Mouse (Mus musculus) midbrain, embryonic 10.5 days (tissue): Measurements from ENCODE around the gene Nudt8. TPM values are rescaled to one million over a fixed set of nuclear protein-coding genes. Genes with fewer than 3 reads are reported as not detected.

ENCODE experiments used
- DNase-seq: peaks from one replicate; pipeline ENCODE4 v3.0.0-alpha.2; 2017; ENCODE audit warnings: low spot score
- H3K27ac ChIP-seq: fragments of 300-500 bp; sonication (generic); replicated peaks from 2 replicates; pipeline ENCODE4 v1.5.1; 2016; ENCODE audit warnings: mild to moderate bottlenecking
- H3K27me3 ChIP-seq: fragments of 300-500 bp; sonication (generic); 2 replicates; pipeline ENCODE4 v1.6.1; 2016; ENCODE audit warnings: low read depth, mild to moderate bottlenecking; ENCODE audit not compliant: poor library complexity, severe bottlenecking
- H3K36me3 ChIP-seq: fragments of 300-500 bp; sonication (generic); 2 replicates; pipeline ENCODE4 v1.6.1; 2016; ENCODE audit warnings: mild to moderate bottlenecking, moderate library complexity
- H3K4me1 ChIP-seq: fragments of 300-500 bp; sonication (generic); 2 replicates; pipeline ENCODE4 v1.6.1; 2016
- H3K4me3 ChIP-seq: fragments of 300-500 bp; sonication (generic); 2 replicates; pipeline ENCODE4 v1.5.1; 2016; ENCODE audit warnings: mild to moderate bottlenecking, moderate library complexity
- H3K9me3 ChIP-seq: fragments of 300-500 bp; sonication (generic); replicated peaks from 2 replicates; pipeline ENCODE4 v1.6.1; 2016; ENCODE audit warnings: mild to moderate bottlenecking
- WGBS: fragments of 180-500 bp; shearing (Covaris S2); methylation state at CpG from one replicate; pipeline ENCODE4 v1.1.7; 2016; 5-methylcytosine and 5-hydroxymethylcytosine counted together
- polyA plus RNA-seq: library from polyadenylated mRNA; unstranded; fragments of >200 nt; fragmentation: Nextera tagmentation; extraction: Ambion mirVana; gene quantifications from 2 replicates; pipeline ENCODE4 v1.2.1, GENCODE M21; 2016

Nudt8 gene
- polyA plus RNA-seq, 1 experiment from 2014 or later: 20.2 TPM

DNA sequence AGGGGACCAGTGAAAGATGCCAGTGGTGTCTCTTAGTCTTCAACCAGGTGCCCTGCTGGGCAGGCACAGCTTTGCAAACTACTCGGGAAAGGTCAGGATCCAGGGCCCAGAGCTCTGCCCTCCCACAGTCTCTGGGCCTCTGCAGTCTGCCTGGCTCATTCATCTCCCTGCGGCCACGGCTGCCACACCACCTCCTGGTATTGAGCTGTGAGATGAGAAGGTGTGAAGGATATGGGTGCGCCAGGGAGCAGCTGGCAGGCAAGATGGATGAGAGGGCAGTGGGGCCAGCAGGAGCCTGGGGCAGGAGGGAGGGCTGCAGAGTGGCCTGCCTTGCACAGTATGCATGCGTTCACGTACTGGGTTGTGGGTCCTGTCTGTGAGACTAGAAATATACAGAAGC, 9.6 kb upstream of the Nudt8 start:
- Histone ChIP-seq H3K4me1 (peaks cover 23% of the 10 kb centered on the region), H3K27me3 (0 out of 2 replicates have a peak, but pooled peaks cover 5% of the 10 kb centered on the region), H3K9me3 (peaks cover 6% of the 10 kb centered on the region; the same call in 1 of the 2 replicates), H3K4me3 (no peak overlapping the region), H3K36me3 (no peaks in the 10 kb centered on the region), H3K27ac (no peak overlapping the region; the same call in 1 of the 2 replicates)
- 71% methylated on average over 6 of the region's 6 CpGs for WGBS
- DNase-seq: no peak

GRCm38 (mm10) chr19:3991562-3991961, 8.8 kb upstream of the Nudt8 start:
- Histone ChIP-seq H3K4me1 (peaks cover 15% of the 10 kb centered on the region), H3K36me3 (no peaks in the 10 kb centered on the region), H3K27ac (no peak overlapping the region), H3K27me3 (0 out of 2 replicates have a peak, but pooled peaks cover 5% of the 10 kb centered on the region), H3K9me3 (peaks cover 6% of the 10 kb centered on the region; the same call in 1 of the 2 replicates), H3K4me3 (no peak overlapping the region)
- DNase-seq: no peak
- WGBS: 88% methylated on average over 3 of the region's 3 CpGs

- no peak for DNase-seq
- Histone ChIP-seq H3K36me3 (no peaks in the 10 kb centered on the region), H3K27me3 (0 out of 2 replicates have a peak, but pooled peaks cover 5% of the 10 kb centered on the region), H3K27ac (no peak overlapping the region), H3K9me3 (peaks cover 6% of the 10 kb centered on the region; the same call in 1 of the 2 replicates), H3K4me1 (peaks cover 11% of the 10 kb centered on the region; the same call in 1 of the 2 replicates), H3K4me3 (no peak overlapping the region)
- WGBS: 85% methylated on average over 3 of the region's 3 CpGs
These were observed 8.4 kb upstream of the Nudt8 start for GRCm38 (mm10) chr19:3991966-3992365.

GRCm38 (mm10) chr19:3992416-3992815, 8.0 kb upstream of the Nudt8 start, which contains the start of gene Tbx10:
Gene Tbx10 (plus strand): TSS chr19:3992752.
- WGBS: 69% methylated on average over 5 of the region's 5 CpGs
- peaks cover 11% of the 10 kb centered on the region; the same call in 1 of the 2 replicates for H3K4me1 ChIP-seq
- no peak for DNase-seq
- H3K27ac ChIP-seq: peak within 1 kb of the TSS; percentile 42; the same call in 1 of the 2 replicates
- H3K27me3 ChIP-seq: 0 out of 2 replicates have a peak, but pooled peaks cover 5% of the 10 kb centered on the region
- peaks cover 6% of the 10 kb centered on the region; the same call in 1 of the 2 replicates for H3K9me3 ChIP-seq
- no peaks in the 10 kb centered on the region for H3K36me3 ChIP-seq
- H3K4me3 ChIP-seq: no peak within 1 kb of the TSS

- Histone ChIP-seq H3K36me3 (no peaks in the 10 kb centered on the region), H3K27me3 (peaks cover 12% of the 10 kb centered on the region), H3K4me1 (peaks cover 26% of the 10 kb centered on the region), H3K27ac (no peak overlapping the region), H3K9me3 (no peaks in the 10 kb centered on the region), H3K4me3 (no peak overlapping the region)
- 70% methylated on average over 6 of the region's 6 CpGs for WGBS
- DNase-seq: no peak
These were observed 5.4 kb upstream of the Nudt8 start for GRCm38 (mm10) chr19:3994932-3995331.

DNA sequence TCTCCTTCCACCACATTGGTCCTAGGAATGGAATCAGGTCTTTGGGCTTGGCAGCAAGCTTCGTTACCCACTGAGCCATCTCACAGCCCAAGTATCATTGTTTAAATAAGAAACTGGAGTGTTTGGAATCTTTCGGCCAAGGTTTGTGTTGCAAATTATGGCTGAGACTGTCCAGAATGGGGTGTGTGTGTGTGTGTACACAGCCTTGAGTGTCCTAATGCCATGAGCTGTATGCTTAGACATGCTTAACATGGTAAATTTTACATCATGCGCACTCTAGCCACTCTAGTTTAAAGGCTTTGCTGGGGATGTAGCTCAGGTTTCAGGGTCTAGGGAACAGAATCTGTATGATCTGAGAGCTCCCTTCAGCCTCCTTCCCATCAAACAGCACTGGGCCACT, 4.9 kb upstream of the Nudt8 start:
- 83% methylated on average over 3 of the region's 3 CpGs for WGBS
- Histone ChIP-seq H3K4me3 (no peak overlapping the region), H3K36me3 (no peaks in the 10 kb centered on the region), H3K27ac (no peak overlapping the region), H3K9me3 (no peaks in the 10 kb centered on the region), H3K4me1 (peaks cover 29% of the 10 kb centered on the region), H3K27me3 (peaks cover 12% of the 10 kb centered on the region)
- DNase-seq: no peak

- 79% methylated on average over 7 of the region's 7 CpGs for WGBS
- H3K27ac ChIP-seq: no peak overlapping the region
These were observed 4.3 kb upstream of the Nudt8 start for GRCm38 (mm10) chr19:3996106-3996505.

DNA sequence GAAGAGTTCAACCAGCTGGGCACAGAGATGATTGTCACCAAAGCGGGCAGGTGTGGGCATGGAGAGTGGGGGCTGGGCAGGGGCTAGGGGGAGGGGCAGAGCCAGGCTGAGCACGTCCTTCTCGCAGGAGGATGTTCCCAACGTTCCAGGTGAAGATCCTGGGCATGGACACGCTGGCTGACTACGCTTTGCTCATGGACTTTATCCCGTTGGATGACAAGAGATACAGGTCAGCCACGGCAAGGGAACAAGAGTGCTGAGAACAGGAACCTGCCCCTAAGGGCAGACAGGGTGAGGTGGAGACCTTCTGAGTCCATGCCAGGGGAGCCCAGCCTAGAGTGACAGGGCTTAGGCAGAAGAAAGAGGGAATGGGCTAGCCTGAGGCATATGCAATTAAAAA, 3.6 kb upstream of the Nudt8 start:
- Histone ChIP-seq H3K9me3 (no peaks in the 10 kb centered on the region), H3K4me3 (no peak overlapping the region), H3K4me1 (peaks cover 42% of the 10 kb centered on the region), H3K27me3 (peaks cover 12% of the 10 kb centered on the region), H3K27ac (no peak overlapping the region), H3K36me3 (no peaks in the 10 kb centered on the region)
- 80% methylated on average over 8 of the region's 8 CpGs for WGBS
- DNase-seq: no peak

More at GRCm38 (mm10) chr19:3996106-3996505, 4.3 kb upstream of the Nudt8 start:
- Histone ChIP-seq H3K4me1 (peaks cover 35% of the 10 kb centered on the region), H3K27me3 (peaks cover 7% of the 10 kb centered on the region), H3K9me3 (no peaks in the 10 kb centered on the region), H3K4me3 (no peak overlapping the region), H3K36me3 (no peaks in the 10 kb centered on the region)
- DNase-seq: no peak

DNA sequence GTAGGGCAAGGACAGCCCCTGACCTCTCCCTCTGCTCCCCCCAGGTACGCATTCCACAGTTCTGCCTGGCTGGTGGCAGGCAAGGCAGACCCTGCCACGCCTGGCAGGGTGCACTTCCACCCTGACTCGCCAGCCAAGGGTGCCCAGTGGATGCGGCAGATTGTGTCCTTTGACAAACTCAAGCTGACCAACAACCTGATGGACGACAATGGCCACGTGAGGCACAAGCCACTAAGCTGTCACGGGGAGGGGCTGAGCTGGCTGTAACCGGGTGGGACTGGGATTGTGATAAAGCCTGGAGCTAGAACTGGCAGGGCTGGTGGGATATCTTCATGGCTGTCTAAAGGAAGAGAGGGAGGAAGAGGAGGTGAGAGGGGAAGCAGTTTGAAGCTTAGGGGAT, 3.1 kb upstream of the Nudt8 start:
- no peaks in the 10 kb centered on the region for H3K9me3 ChIP-seq
- 66% methylated on average over 8 of the region's 8 CpGs for WGBS

GRCm38 (mm10) chr19:3998335-3998734, 2.0 kb upstream of the Nudt8 start:
- H3K36me3 ChIP-seq: no peaks in the 10 kb centered on the region
- WGBS: 82% methylated on average over 8 of the region's 8 CpGs
- H3K9me3 ChIP-seq: no peaks in the 10 kb centered on the region
- H3K27ac ChIP-seq: peak overlapping the region; percentile 7; the same call in 1 of the 2 replicates
- DNase-seq: no peak
- H3K27me3 ChIP-seq: peaks cover 14% of the 10 kb centered on the region
- H3K4me1 ChIP-seq: peaks cover 36% of the 10 kb centered on the region
- H3K4me3 ChIP-seq: no peak overlapping the region

More for the DNA sequence above, 3.1 kb upstream of the Nudt8 start:
- Histone ChIP-seq H3K36me3 (no peaks in the 10 kb centered on the region), H3K4me1 (peaks cover 42% of the 10 kb centered on the region), H3K27me3 (peaks cover 14% of the 10 kb centered on the region), H3K4me3 (no peak overlapping the region), H3K27ac (no peak overlapping the region)
- no peak for DNase-seq

GRCm38 (mm10) chr19:3999121-3999730, 1.2 kb upstream of the Nudt8 start:
- Histone ChIP-seq H3K4me3 (peak overlapping the region; percentile 86), H3K27ac (peak overlapping the region; percentile 38; the same call in 1 of the 2 replicates), H3K9me3 (no peaks in the 10 kb centered on the region), H3K27me3 (peaks cover 14% of the 10 kb centered on the region), H3K4me1 (peaks cover 36% of the 10 kb centered on the region), H3K36me3 (no peaks in the 10 kb centered on the region)
- WGBS: 89% methylated on average over 9 of the region's 9 CpGs
- no peak for DNase-seq

- Histone ChIP-seq H3K27me3 (peaks cover 14% of the 10 kb centered on the region), H3K4me3 (peak overlapping the region; percentile 86), H3K4me1 (peaks cover 32% of the 10 kb centered on the region), H3K27ac (peak overlapping the region; percentile 92), H3K9me3 (no peaks in the 10 kb centered on the region), H3K36me3 (peaks cover 8% of the 10 kb centered on the region)
- DNase-seq: peak; percentile 42
- 20% methylated on average over 17 of the region's 17 CpGs for WGBS
These were observed 657 bp downstream of the Nudt8 start for GRCm38 (mm10) chr19:4000949-4001525.

GRCm38 (mm10) chr19:4001752-4002151, 1.4 kb downstream of the Nudt8 start:
- Histone ChIP-seq H3K4me3 (peak overlapping the region; percentile 86; the same call in 1 of the 2 replicates), H3K4me1 (peaks cover 32% of the 10 kb centered on the region), H3K9me3 (no peaks in the 10 kb centered on the region), H3K27me3 (peaks cover 14% of the 10 kb centered on the region), H3K36me3 (peaks cover 16% of the 10 kb centered on the region), H3K27ac (no peak overlapping the region; the same call in 1 of the 2 replicates)
- no peak for DNase-seq
- 90% methylated on average over 5 of the region's 5 CpGs for WGBS
